Mouse (Mus musculus): ENCODE measurements around the gene Emilin1.

Emilin1 gene

DNA sequence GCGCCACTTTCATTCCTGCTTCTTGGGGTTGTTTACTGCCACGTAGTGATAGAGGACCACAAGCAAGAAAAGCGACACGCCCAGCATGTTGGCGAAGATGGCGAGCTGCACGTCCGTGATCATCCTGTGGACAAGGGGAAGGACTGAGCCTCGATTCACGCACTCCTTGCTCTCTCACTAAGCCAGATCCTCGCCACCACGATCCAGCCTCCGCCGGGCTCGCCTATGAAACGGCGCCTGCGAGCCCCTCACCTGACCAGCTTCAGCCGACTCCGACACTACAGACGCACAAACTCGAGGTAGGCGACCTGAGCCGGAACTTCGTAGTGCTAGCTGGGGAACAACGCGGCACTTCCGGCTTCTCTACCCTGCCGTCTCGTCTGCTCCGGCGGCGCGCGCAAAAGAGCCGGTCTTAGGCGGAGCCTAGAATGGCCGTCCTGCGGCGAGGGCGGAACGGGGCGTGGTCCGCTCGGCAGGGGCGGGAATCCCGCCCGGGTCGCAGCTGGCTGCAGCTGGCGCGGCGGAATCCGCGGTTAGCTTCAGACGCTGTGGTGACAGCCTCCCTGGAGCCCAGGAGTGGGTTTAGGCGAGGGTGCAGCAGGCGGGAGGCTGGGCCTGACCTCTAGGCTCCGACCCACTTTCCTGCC, 5.7 kb upstream of the Emilin1 start, which contains the start of gene Ost4:
Gene Ost4 (minus strand): TSS at position 376 of the 647 bp plus-strand sequence.
- peak; percentile 96 for DNase-seq (ENCODE audit: low read depth, low spot score)

DNA sequence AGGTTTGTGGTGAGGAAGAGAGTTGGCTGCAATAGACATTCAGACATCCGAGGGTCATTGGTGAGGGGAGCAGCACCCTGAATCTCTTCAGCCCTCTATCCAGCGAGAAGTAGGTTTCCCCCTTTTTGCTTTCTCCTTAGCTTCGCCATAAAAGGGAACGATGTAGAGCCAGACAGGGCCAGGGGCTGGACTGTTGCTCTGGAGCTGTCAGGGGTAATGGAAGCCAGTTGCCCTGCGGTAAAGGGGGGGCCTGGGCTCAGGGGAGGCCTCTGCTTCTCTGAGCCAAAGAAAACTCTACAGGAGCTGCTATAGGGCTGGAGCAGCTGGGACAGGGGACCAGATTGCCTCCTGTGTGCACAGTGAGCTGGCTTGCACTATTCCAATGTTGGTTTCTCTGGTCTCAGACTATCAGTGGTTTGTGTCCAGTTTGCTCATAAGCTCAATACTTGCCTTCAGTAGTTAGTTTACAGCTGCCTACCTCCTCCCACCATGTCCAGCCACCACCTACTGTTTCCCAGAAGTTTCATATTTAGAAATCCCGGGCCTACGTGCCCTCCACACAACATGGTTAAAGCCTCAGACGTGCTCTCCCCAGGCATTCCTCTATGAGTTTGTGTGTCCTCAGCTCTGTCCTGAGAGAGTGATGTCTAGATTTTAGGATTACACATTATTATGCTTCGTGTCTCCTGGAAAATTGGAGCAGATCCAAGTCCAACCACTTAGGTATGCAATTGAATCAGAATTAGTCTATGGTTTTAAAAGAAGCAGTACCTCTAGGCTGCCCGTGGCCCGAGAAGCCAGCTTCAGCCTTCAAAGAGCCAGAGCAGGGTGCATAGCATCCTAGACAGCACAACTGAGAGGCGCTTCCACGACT, 4.5 kb upstream of the Emilin1 start:
- no peak for DNase-seq (ENCODE audit: low read depth, low spot score)

DNA sequence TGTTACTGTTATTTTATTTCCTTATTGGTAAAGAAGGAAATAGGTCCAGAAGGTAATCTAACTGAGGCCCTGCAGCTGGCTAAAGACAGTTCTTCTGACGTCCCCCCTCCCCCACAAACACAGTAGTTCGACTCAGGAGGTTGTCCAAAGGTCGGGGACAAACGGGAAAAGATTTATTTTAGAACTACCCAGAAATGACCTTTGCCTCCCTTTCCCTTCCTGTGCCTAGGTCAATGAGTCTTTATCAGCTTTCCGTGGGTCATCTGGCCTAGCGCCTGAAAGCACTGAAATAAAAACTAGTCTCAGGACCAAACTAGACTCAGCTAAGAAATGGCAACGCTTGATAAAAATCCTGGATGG, 3.9 kb upstream of the Emilin1 start:
- DNase-seq (ENCODE audit: low read depth, low spot score): no peak

DNA sequence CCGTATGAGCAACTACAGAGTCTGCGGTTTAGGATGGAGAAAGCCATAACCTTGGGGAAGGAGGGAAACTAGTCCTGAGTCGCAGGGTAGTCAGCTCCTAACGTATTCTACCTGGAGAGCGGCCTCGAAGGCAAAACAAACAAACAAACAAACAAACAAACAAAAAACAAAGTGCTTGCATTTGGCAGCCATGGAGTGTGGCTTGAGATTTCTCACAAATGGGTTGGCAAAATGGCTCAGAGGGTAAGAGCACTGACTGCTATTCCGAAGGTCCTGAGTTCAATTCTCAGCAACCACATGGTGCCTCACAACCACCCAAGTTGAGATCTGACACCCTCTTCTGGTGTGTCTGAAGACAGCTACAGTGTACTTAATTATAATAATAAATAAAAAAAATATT, 3.3 kb upstream of the Emilin1 start:
- no peak for DNase-seq (ENCODE audit: low read depth, low spot score)

DNA sequence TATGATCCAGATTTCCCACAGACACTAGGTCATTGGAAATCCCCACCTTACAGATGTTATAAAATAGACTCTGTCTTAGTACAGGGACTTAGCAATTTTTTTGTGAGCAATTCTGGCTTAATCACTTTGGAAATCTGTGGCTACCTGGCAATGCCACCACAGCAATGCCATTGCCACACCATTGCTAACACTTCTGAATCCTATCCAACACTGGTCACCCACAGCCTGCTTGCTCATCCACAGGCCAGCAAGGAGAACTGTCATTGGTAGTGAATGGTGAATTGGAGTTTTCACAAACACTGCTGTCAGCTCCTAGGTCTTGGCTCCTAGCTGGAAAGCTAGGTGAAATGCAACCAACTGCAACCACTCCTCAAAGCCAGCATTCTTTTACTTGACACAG, 2.7 kb upstream of the Emilin1 start:
- DNase-seq (ENCODE audit: low read depth, low spot score): no peak

DNA sequence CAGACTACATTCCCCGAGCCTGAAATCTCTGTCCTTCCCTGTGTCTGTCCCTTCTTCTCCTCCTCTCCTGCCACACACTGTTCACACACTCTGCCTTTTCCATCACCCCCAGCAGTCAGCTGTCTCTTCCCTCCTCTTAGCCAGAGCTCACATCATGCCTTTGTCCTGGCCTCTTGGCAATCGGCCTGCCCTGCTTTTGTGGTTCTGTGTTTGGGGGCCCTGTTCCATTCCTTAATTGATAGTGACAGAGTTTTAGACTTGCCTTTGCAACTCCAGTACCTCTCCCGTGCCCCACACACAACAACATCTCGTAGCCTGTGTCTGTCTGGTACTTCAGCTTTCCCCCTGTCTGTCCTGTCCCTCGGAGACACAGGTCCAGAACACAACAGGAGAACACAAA, 1.0 kb upstream of the Emilin1 start:
- DNase-seq (ENCODE audit: low read depth, low spot score): no peak

DNA sequence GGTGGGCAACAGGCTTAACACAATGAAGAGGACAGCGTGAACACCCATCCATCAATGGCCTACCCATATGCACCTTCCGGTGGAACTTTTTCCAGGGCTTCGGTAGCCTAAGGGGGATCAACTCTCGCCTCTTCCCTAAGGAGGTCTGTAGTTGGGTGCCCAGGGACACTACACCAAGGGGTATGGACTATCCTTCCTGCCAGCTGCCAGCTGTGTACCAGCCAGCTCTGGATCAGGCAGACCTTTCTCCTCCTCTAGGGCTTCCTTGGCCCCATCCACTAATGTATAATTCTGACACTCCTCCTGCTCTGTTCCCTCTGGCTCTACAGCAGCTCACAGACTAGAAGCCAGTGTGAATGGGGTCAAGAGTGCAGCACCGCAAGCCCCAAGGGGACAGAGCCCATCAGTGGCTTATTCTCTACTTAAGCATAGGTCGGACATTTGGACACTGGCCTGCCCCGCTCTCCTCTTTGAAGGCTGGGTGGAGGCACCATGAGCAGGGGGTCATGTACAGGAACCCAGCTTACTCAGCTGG, 966 bp downstream of the Emilin1 start:
- no peak for DNase-seq (ENCODE audit: low read depth, low spot score)

DNA sequence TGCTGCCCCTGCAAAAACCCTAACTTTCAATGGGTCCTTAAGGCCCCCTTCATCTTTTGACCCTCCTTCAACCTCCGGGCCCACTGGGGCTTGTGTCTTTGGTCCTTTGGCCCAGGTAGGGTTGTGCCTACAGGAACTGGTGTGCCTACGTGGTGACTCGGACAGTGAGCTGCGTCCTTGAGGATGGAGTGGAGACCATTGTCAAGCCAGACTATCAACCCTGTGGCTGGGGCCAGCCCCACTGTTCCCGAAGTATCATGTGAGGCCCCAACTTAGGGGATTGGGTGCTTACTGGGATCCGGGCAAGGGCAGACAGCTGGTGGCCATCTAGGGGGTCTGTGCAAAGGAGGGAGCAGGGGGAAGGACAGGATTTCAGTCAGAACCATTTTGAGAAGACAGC, 1.6 kb downstream of the Emilin1 start:
- no peak for DNase-seq (ENCODE audit: low read depth, low spot score)

DNA sequence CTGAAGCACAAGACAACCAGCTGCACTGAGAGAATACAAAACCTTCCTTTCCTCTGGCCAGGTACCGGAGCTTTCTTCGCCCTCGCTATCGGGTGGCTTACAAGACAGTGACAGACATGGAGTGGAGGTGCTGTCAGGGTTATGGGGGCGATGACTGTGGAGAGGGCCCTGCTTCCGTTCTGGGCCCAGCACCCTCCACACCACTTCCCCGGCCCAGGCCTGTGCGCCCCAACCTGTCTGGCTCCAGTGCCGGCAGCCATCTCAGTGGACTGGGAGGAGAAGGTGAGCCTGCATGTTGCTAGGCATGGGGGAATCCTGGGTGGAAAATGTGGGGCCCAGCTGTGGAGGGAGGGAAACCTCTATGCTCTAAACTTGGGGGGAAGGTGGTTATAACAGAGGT, 2.3 kb downstream of the Emilin1 start:
- DNase-seq (ENCODE audit: low read depth, low spot score): no peak

DNA sequence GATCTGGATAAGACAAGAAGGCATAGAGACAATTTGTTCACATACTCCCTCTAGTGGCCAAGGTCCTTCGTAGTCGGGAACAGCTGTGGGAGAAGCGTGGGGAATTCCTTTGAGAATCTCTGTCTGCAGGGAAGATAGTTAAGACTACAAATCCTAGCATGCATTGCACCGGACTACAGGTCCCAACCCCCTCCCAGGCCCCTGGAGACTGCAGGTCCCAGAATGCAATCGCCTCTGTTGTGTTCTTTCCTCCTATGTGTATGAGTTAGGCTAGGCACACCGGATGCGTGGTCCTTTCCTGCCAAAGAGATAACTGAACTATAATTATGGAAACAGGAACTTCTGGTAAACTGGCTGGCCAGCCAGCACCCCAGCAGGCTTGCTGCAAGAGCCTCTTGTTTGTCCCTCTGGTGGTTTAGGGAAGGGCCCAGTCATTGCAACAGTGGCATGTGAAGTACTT, 2.8 kb downstream of the Emilin1 start:
- DNase-seq (ENCODE audit: low read depth, low spot score): peak; percentile 95

DNA sequence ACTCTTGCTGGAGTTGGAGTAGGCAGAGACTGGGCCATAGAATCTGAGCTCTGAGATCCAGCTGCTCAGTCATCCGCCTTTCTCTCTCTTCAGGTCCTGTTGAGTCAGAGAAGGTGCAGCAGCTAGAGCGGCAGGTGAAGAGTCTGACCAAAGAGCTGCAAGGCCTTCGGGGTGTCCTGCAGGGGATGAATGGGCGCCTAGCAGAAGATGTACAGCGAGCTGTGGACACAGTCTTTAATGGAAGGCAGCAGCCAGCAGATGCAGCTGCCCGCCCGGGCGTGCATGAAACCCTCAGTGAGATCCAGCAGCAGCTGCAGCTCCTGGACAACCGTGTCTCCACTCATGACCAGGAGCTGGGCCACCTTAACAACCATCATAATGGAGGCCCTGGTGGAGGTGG, 3.6 kb downstream of the Emilin1 start:
- no peak for DNase-seq (ENCODE audit: low read depth, low spot score)

DNA sequence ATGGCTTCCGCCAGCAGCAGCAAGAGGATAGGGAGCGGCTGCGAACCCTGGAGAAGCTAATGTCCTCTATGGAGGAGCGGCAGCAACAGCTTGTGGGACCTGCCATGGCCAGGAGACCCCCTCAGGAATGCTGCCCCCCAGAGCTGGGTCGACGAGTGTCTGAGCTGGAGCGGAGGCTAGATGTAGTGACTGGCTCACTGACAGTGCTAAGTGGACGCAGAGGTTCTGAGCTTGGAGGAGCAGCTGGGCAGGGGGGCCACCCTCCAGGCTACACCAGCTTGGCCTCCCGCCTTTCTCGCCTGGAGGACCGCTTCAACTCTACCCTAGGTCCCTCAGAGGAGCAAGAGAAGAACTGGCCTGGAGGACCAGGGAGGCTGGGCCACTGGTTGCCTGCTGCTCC, 4.1 kb downstream of the Emilin1 start:
- no peak for DNase-seq (ENCODE audit: low read depth, low spot score)

DNA sequence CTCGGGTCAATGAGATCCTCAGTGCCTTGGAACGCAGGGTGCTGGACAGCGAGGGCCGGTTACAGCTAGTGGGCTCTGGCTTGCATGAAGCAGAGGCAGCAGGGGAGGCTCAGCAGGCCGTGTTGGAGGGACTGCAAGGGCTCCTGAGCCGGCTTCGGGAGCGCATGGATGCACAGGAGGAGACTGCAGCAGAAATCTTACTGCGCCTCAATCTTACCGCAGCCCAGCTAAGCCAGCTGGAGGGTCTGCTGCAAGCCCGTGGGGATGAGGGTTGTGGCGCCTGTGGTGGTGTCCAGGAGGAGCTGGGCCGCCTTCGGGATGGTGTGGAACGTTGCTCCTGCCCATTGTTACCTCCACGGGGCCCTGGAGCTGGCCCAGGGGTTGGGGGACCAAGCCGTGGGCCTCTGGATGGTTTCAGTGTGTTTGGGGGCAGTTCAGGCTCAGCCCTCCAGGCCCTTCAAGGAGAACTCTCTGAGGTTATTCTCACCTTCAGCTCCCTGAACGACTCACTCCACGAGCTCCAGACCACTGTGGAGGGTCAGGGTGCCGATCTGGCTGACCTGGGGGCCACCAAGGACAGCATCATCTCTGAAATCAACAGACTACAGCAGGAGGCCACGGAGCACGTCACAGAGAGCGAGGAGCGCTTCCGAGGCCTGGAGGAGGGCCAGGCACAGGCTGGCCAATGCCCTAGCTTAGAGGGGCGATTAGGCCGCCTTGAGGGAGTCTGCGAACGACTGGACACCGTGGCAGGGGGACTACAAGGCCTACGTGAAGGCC, 4.9 kb downstream of the Emilin1 start:
- DNase-seq (ENCODE audit: low read depth, low spot score): no peak

DNA sequence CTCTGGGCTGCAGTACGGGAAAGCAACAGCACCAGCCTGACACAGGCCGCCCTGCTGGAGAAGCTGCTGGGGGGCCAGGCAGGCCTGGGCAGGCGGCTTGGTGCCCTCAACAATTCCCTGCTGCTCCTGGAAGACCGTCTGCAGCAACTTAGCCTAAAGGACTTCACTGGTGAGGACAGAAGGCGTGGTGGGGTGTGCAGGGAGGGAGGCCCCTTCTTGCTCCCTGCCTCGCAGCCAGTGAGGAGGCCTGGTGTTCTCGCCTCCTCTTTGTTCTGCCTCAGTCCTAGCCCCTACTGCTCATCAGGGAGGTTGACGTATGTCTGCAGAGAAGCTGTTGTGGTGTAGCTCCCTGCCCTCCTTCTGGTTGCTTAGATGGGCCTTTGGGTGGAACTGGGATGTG, 5.5 kb downstream of the Emilin1 start:
- no peak for DNase-seq (ENCODE audit: low read depth, low spot score)

DNA sequence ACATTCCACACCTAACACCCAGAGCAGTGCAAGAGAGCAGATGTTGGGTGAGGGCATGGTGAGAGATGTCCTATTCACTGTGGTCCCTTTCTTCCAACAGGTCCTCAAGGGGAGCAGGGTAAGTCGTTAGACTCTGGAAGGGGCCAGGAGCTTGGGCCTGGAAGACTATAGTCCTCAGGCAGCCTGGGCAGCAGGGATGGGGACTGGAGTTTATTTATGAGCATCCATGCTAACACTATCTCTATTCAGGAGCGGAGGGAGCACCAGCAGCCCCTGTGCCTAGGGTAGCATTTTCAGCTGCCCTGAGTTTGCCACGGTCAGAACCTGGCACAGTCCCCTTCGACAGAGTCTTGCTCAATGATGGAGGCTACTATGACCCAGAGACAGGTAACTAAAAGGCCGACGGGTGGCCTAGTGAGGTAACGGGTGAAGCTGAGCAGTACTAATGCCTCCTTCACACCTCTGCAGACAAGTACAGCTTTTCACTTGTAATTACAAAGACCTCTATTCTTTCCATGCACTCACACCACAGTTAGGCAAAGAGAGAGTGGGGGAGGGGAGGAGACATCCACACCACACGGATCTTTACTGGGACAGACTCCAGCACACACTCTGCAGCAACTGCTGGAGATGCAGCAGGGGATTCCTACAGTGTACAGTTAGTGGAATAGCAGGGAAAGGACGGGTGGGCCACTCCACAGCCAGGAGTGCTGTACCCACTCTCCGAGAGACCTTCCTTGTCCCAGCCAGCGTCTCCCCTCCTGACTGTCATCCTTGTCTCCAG, 6.8 kb downstream of the Emilin1 start:
- no peak for DNase-seq (ENCODE audit: low read depth, low spot score)

DNA sequence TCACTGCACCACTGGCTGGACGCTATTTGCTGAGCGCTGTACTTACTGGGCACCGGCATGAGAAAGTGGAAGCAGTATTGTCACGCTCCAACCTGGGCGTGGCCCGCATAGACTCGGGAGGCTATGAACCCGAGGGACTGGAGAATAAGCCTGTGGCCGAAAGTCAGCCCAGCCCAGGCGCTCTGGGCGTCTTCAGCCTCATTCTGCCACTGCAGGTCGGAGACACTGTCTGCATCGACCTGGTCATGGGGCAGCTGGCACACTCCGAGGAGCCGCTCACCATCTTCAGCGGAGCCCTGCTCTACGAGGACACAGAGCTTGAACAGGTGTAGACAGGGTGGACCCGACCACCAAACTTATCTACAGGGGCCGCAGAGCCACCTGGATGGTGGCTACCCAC, 7.4 kb downstream of the Emilin1 start:
- DNase-seq (ENCODE audit: low read depth, low spot score): no peak

DNA sequence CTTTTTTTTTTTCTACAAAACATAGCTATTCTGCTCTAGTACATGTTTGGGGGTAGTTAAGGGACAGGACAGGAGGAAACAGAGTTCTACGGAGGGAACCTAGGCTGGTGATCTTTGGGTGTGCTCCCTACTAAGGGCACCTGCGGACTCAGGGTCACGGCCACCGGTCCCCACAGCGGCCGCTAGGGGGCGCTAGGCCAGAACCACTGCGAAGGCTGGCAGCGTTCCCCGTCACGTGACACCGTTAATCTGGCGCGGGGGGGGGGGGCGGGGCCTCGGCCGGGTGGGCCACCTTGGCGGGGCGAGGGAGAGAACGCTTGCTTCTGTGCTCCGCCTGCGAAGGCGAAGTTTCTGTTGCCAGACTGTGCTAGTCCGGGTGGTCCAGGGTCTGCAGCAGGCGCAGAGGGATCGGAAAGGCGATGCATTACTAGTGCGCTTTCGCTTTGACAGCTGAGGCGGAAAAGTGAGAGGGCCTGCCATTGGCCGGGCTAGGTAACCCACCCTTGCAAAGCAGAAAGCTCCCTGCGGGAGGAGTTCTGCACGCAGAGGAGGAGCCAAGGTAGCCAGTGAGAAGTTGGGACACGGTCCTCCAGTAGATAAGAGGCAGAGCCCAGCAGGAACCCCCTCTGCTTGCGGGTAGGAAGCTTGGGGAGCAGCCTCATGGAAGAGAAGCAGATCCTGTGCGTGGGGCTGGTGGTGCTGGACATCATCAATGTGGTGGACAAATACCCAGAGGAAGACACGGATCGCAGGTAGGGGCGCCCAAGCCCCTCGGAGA, 8.2 kb downstream of the Emilin1 start, which contains the start of gene Khk:
Gene Khk (plus strand): TSS at position 176 of the 778 bp plus-strand sequence.
- peak; percentile 92 for DNase-seq (ENCODE audit: low read depth, low spot score)

DNA sequence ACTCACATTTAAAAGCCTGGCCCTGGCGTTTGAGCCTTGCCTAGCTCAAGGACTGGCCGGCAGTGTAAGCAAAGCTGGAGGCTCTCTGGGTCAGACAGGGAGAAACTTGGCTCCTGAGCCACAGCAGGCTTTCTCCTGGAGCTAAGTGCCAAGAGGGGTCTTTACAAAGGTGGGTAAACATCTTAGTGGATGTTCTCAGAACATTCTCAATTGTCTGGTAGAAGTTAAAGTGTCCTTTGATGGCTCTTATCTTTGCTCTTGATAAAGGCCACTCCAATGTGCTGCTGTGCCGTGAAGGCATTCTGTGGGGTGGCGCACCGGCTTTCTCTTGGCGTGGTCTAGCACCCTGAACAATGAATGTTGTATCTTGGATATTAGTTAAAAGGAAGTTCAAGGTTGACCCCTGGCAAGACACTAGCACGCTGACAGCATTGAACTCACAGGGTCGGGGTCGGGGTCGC, 9.4 kb downstream of the Emilin1 start:
- no peak for DNase-seq (ENCODE audit: low read depth, low spot score)

DNA sequence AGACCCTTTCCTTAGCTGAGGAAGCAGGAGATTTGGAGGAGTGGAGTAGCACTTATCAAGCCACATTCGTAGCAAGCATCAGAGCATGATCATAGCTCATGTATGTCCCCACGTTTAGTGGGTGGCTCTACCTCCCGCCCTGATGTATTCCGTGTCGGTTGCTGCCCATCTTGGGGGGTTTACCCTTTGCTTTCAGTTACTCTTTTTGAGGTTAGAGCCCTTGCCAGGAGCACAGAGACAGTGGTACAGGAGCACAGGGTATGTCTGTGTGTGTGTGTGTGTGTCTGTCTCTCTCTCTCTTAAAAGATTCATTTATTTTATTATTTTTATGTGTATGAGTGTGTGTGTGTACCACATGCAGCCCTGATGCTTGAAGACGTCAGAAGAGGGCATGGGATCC, 9.9 kb downstream of the Emilin1 start:
- no peak for DNase-seq (ENCODE audit: low read depth, low spot score)

DNA sequence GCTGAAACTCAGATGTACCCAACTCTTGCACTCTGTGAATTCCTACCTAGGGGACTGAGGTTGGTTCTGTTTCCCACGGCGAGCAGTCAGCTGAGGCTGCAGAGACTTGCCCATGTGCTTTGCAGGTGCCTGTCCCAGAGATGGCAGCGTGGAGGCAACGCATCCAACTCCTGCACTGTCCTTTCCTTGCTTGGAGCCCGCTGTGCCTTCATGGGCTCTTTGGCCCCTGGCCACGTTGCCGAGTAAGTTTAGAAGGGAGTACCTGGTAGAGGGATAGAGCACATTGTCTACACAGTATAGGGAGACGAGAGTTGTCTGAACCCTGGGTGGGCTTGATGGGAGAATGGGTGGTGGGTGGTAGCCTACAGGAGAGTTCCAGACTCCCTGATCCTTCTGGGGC, 11.4 kb downstream of the Emilin1 start:
- no peak for DNase-seq (ENCODE audit: low read depth, low spot score)

Data from mesoderm, embryonic 11.5 days (tissue).